Mouse (Mus musculus) kidney, adult 2 months (tissue): ENCODE measurements around the gene Glra3.

Experiments
- CTCF ChIP-seq: fragments of 200-500 bp; conservative IDR thresholded peaks from 2 replicates; pipeline ENCODE4 v1.5.1; 2011; ENCODE audit warnings: low read depth, mild to moderate bottlenecking, control low read depth, low read length, moderate library complexity, mixed read lengths; ENCODE audit not compliant: insufficient read depth, insufficient read length
- POLR2A ChIP-seq: fragments of 200-500 bp; IDR thresholded peaks from one replicate; pipeline ENCODE4 v1.6.1; 2011; ENCODE audit warnings: low read depth, low read length, control low read depth

GRCm38 (mm10) chr8:56083654-56084053 is 143.4 kb downstream of the Glra3 start:
- TF ChIP-seq CTCF (no peak), POLR2A (no peak)
